Comparison of ENCODE assay signal across 12 mouse cellular contexts in genomic region chr6:108677697-108678096, GRCm38 (mm10). TPM values are rescaled to one million over a fixed set of nuclear protein-coding genes. Genes with fewer than 3 reads are reported as not detected.
A peak's percentile ranks its signal among the peaks of the same experiment; 100 is the strongest.
DNase-seq lines count a peak whose midpoint lies in the region; ATAC-seq lines count a peak whose summit lies in the region.
"Had no signal": no experiment of that assay in that cellular context is flagged by ENCODE, and none has a peak within 500 bp of the region (broad histone marks: within the 10 kb centered on the region; RNA-seq: fewer than 3 reads in every experiment).

No protein-coding gene starts in this region.

- H3K9me3 ChIP-seq in heart, embryonic 11.5 days (replicated peaks; ENCODE audit: control insufficient read depth, low read length), result no peaks in the 10 kb centered on the region
- no peaks in the 10 kb centered on the region for H3K9me3 ChIP-seq in liver, embryonic 12.5 days (replicated peaks)
- no peaks in the 10 kb centered on the region for H3K9me3 ChIP-seq in midbrain, embryonic 14.5 days (ENCODE audit: control insufficient read depth, low read length)
- H3K9me3 ChIP-seq: embryonic facial prominence, embryonic 15.5 days; hindbrain, embryonic 12.5 days had no signal

- no peak overlapping the region for H3K9ac ChIP-seq in heart, embryonic 11.5 days (ENCODE audit: low read depth, low read length)
- H3K9ac ChIP-seq in liver, embryonic 12.5 days, result no peak overlapping the region
- no peak overlapping the region for H3K9ac ChIP-seq in midbrain, embryonic 14.5 days (replicated peaks; ENCODE audit: low read length)
- H3K9ac ChIP-seq: embryonic facial prominence, embryonic 15.5 days; hindbrain, embryonic 12.5 days had no signal

- H3K4me2 ChIP-seq in heart, embryonic 11.5 days, result no peak overlapping the region
- H3K4me2 ChIP-seq in liver, embryonic 12.5 days, result peak overlapping the region; percentile 20; the same call in 1 of the 2 replicates
- H3K4me2 ChIP-seq in midbrain, embryonic 14.5 days (ENCODE audit: low read length), result no peak overlapping the region
- H3K4me2 ChIP-seq: embryonic facial prominence, embryonic 15.5 days; hindbrain, embryonic 12.5 days had no signal

- WGBS in heart, embryonic 11.5 days (ENCODE audit: insufficient replicate concordance), result 87% methylated on average over 4 of the region's 4 CpGs
- 66% methylated on average over 4 of the region's 4 CpGs for WGBS in liver, embryonic 12.5 days (ENCODE audit: insufficient replicate concordance)
- WGBS in midbrain, embryonic 14.5 days, result 93% methylated on average over 4 of the region's 4 CpGs

- no peak overlapping the region for H3K4me3 ChIP-seq in heart, embryonic 11.5 days (ENCODE audit: low read depth, low read length)
- no peak overlapping the region for H3K4me3 ChIP-seq in liver, embryonic 12.5 days
- no peak overlapping the region for H3K4me3 ChIP-seq in midbrain, embryonic 14.5 days (replicated peaks; ENCODE audit: low read depth, low read length)
- H3K4me3 ChIP-seq: embryonic facial prominence, embryonic 15.5 days; hindbrain, embryonic 12.5 days had no signal

- ATAC-seq in heart, embryonic 11.5 days (replicated peaks; ENCODE audit: insufficient number of reproducible peaks, low FRiP score, low TSS enrichment), result no peak
- peak; percentile 38; the same call in 1 of the 2 replicates for ATAC-seq in liver, embryonic 12.5 days
- ATAC-seq in midbrain, embryonic 14.5 days (ENCODE audit: low FRiP score, low TSS enrichment), result no peak
- ATAC-seq: forebrain, embryonic 14.5 days had no signal

- DNase-seq in heart, adult 11 months, result peak; percentile 98
- DNase-seq in NIH3T3 (ENCODE audit: low read depth), result peak; percentile 64
- DNase-seq in heart, adult 8-10 months (ENCODE audit: low spot score), result peak; percentile 48
- no peak for DNase-seq in midbrain, embryonic 14.5 days
- DNase-seq in left cerebral cortex, adult 11 months (ENCODE audit: low spot score), result no peak
- no peak for DNase-seq in spleen, adult 12 weeks (ENCODE audit: low spot score)

- no peaks in the 10 kb centered on the region for H3K36me3 ChIP-seq in heart, embryonic 11.5 days (ENCODE audit: control insufficient read depth, insufficient read depth, low read length)
- H3K36me3 ChIP-seq in liver, embryonic 12.5 days, result no peaks in the 10 kb centered on the region
- no peaks in the 10 kb centered on the region for H3K36me3 ChIP-seq in midbrain, embryonic 14.5 days (ENCODE audit: control insufficient read depth, insufficient read depth, low read length)
- H3K36me3 ChIP-seq: embryonic facial prominence, embryonic 15.5 days; hindbrain, embryonic 12.5 days had no signal

- no peak overlapping the region for H3K27ac ChIP-seq in heart, embryonic 11.5 days (ENCODE audit: low read depth, low read length)
- no peak overlapping the region for H3K27ac ChIP-seq in liver, embryonic 12.5 days
- H3K27ac ChIP-seq in midbrain, embryonic 14.5 days (replicated peaks; ENCODE audit: low read depth, low read length), result no peak overlapping the region
- H3K27ac ChIP-seq: embryonic facial prominence, embryonic 15.5 days; hindbrain, embryonic 12.5 days; kidney, postnatal 0 days had no signal

- H3K4me1 ChIP-seq in heart, embryonic 11.5 days (ENCODE audit: control insufficient read depth, insufficient read depth, low read length), result no peaks in the 10 kb centered on the region
- peaks cover 22% of the 10 kb centered on the region for H3K4me1 ChIP-seq in liver, embryonic 12.5 days
- H3K4me1 ChIP-seq in midbrain, embryonic 14.5 days (ENCODE audit: control insufficient read depth, insufficient read depth, low read length), result no peaks in the 10 kb centered on the region
- H3K4me1 ChIP-seq: embryonic facial prominence, embryonic 15.5 days had no signal

- H3K27me3 ChIP-seq in heart, embryonic 11.5 days (ENCODE audit: control insufficient read depth, insufficient read depth, low read length), result no peaks in the 10 kb centered on the region
- H3K27me3 ChIP-seq in liver, embryonic 12.5 days (replicated peaks), result no peaks in the 10 kb centered on the region
- H3K27me3 ChIP-seq in midbrain, embryonic 14.5 days (ENCODE audit: control insufficient read depth, insufficient read depth, low read length), result no peaks in the 10 kb centered on the region
- H3K27me3 ChIP-seq: embryonic facial prominence, embryonic 15.5 days; hindbrain, embryonic 12.5 days had no signal

RNA-seq across cellular contexts. Expression of gene Bhlhe40, which starts 17.3 kb away (rescaled TPM):
- polyA plus RNA-seq in heart, embryonic 11.5 days (2014; fragmentation: Nextera tagmentation; extraction: Ambion mirVana), result 15.2 and 16.2 TPM in 2 replicates
- total RNA-seq in heart, adult 8-10 months (2022), result 10 to 100 TPM; 48.6 to 66.7 (median 51.4) TPM
- polyA plus RNA-seq in liver, embryonic 12.5 days (2016; fragmentation: Nextera tagmentation; extraction: Ambion mirVana), result 4.0 and 6.1 TPM in 2 replicates
- polyA plus RNA-seq in midbrain, embryonic 14.5 days (2014; fragmentation: Nextera tagmentation; extraction: Ambion mirVana), result 3.8 and 4.6 TPM in 2 replicates

Comparison
In these comparisons a context has a peak if more than half of its experiments do, and no peak if none do; other contexts are left out.
1. DNase-seq: peak in heart, adult 11 months (single experiment), NIH3T3 (single experiment) and heart, adult 8-10 months (single experiment); none in midbrain, embryonic 14.5 days (single experiment), left cerebral cortex, adult 11 months (single experiment) and spleen, adult 12 weeks (single experiment).